Mouse (Mus musculus) forebrain, embryonic 10.5 days (tissue): Measurements from ENCODE around the gene Capn2. TPM values are rescaled to one million over a fixed set of nuclear protein-coding genes. Genes with fewer than 3 reads are reported as not detected.

Experiments
- DNase-seq: peaks from one replicate; pipeline ENCODE4 v3.0.0-alpha.2; 2017; ENCODE audit warnings: low spot score; ENCODE audit errors: extremely low spot score
- H3K27ac ChIP-seq: fragments of 300-500 bp; sonication (generic); 2 replicates; pipeline ENCODE4 v1.5.1; 2016; ENCODE audit warnings: mild to moderate bottlenecking
- H3K27me3 ChIP-seq: fragments of 300-500 bp; sonication (generic); 2 replicates; pipeline ENCODE4 v1.6.1; 2016; ENCODE audit warnings: mild to moderate bottlenecking; ENCODE audit not compliant: poor library complexity, severe bottlenecking
- H3K36me3 ChIP-seq: fragments of 300-500 bp; sonication (generic); replicated peaks from 2 replicates; pipeline ENCODE4 v1.6.1; 2016; ENCODE audit warnings: mild to moderate bottlenecking, moderate library complexity
- H3K4me1 ChIP-seq: fragments of 300-500 bp; sonication (generic); 2 replicates; pipeline ENCODE4 v1.6.1; 2016
- H3K4me3 ChIP-seq: fragments of 300-500 bp; sonication (generic); 2 replicates; pipeline ENCODE4 v1.5.1; 2016; ENCODE audit warnings: mild to moderate bottlenecking, moderate library complexity
- H3K9me3 ChIP-seq: fragments of 300-500 bp; sonication (generic); 2 replicates; pipeline ENCODE4 v1.6.1; 2016; ENCODE audit warnings: mild to moderate bottlenecking, moderate library complexity
- WGBS: fragments of 180-500 bp; shearing (Covaris S2); methylation state at CpG from one replicate; pipeline ENCODE4 v1.1.7; 2016; 5-methylcytosine and 5-hydroxymethylcytosine counted together
- polyA plus RNA-seq: library from polyadenylated mRNA; unstranded; fragments of >200 nt; fragmentation: Nextera tagmentation; extraction: Ambion mirVana; gene quantifications from 2 replicates; pipeline ENCODE4 v1.2.1, GENCODE M21; 2016

Gene Capn2
- polyA plus RNA-seq, 1 experiment from 2014 or later: 71.8 TPM

DNA sequence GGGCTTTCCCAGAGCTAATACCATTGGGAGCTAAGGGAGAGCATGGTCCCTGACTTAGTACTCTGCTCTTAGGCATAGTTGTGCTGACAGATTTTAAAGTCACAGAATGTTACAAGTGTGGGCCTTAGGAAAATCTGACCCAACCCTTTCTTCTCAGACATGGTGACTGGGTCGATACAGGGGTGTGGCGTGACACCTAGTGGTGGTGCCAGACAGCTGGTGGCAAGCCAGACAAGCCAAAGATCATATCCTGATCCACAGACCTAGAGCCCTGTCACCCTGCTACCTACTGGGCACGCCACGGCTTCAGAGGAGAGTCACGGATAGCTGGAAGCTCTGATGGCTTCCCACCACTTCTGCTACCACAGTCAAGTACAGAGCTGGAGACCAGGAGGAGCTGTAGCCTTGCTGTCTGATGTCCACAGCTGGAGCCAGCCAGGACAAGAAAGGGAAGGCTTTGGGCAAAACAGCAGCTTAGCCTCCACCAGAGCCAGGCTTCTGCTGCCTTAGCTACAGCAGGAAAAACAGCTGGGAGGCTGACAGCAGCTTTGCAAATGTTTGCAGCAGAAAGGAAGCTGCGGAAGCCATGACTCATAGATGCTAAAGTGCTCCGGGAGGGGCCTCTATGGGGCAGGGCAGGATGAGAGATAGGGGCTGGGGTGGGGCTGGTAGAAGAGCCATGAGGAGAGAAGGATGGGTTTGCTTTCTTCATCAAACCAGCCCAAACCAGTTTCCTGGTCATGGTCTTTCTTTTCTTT, 11.0 kb downstream of the Capn2 start:
- Histone ChIP-seq H3K36me3 (peaks cover 51% of the 10 kb centered on the region), H3K4me3 (no peak overlapping the region), H3K9me3 (no peaks in the 10 kb centered on the region), H3K27me3 (no peaks in the 10 kb centered on the region), H3K4me1 (peaks cover 29% of the 10 kb centered on the region), H3K27ac (no peak overlapping the region)
- 65% methylated on average over 7 of the region's 7 CpGs for WGBS
- DNase-seq: no peak

DNA sequence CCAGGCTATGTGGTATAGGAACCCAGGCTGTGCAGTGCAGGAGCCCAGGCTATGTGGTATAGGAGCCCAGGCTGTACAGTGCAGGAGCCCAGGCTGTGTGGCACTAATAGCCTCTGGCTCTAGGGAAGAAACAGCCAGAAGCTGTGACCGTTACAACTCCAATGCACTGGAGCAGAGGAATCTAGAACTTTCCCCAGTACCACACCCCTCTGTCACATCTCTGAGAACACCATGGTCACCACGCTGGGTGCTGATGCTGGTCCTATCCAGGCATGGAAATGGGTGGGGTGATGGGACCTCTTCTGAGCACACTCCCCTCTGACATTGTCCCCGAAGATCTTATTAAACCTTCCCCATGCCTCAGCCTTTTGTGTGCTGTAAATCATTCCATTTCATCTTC, 12.1 kb downstream of the Capn2 start:
- WGBS: 90% methylated on average over 3 of the region's 3 CpGs
- Histone ChIP-seq H3K9me3 (no peaks in the 10 kb centered on the region), H3K27me3 (no peaks in the 10 kb centered on the region), H3K36me3 (peaks cover 44% of the 10 kb centered on the region), H3K4me3 (no peak overlapping the region), H3K27ac (no peak overlapping the region), H3K4me1 (peaks cover 34% of the 10 kb centered on the region)
- DNase-seq: no peak

DNA sequence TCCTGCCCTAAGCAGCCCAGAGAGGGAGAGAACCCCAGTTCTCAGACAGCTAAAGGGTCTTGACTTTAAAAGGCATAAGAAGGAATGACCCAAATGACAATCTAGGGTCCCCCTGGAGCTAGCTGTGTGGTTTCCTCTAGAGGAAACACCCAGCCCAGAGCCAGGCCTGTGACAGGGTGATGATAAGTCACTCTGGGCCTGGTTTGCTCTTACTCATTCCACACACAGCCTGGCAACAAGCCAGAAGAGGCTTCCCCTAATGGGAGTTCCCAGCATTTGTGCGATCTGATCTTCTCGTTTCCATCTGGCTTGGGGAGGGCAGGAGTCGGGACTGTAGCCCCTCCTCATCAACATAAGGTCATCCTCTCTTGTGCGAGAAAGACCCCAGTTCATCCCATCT, 13.2 kb downstream of the Capn2 start:
- H3K36me3 ChIP-seq: peaks cover 37% of the 10 kb centered on the region

DNA sequence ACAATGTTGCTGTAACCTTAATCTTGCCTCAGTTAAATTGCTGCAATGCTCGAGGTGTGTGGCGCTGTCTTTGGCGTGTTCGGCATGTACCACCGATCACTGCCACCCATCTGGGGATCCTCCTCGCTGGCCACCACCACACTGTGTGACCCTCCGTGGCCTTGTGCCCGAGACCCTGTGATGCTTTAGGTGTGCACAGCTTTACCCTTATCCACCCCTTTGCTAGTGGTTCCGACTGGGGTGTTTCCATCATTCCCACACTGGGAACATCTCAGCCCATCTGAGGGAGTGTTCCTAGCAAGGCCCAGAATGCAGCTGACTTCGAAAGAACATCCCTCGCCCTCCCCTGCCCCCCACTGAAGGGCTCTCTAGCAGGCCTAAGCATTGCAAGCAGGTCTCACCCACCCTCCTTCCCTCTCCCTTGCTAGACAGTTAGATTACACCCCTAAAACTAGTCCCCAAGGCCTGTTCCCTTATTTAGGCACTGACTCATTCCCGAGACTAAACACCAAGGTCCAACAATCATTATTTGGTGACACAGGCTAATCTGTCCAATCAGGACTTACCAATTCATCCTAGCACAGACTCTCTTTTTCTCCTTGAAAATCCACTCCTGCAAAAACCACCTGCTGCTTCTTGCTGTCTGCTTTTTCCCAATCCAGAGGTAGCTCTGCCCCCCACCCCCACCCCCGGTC, 14.1 kb downstream of the Capn2 start:
- WGBS: 89% methylated on average over 13 of the region's 13 CpGs
- Histone ChIP-seq H3K27ac (no peak overlapping the region), H3K9me3 (no peaks in the 10 kb centered on the region), H3K4me3 (no peak overlapping the region), H3K27me3 (no peaks in the 10 kb centered on the region), H3K36me3 (peaks cover 29% of the 10 kb centered on the region), H3K4me1 (peaks cover 29% of the 10 kb centered on the region)
- DNase-seq: no peak

More for the DNA sequence above, 13.2 kb downstream of the Capn2 start:
- 50% methylated on average over 4 of the region's 4 CpGs for WGBS
- DNase-seq: no peak
- H3K27ac ChIP-seq: no peak overlapping the region
- H3K4me3 ChIP-seq: no peak overlapping the region
- no peaks in the 10 kb centered on the region for H3K9me3 ChIP-seq
- no peaks in the 10 kb centered on the region for H3K27me3 ChIP-seq
- H3K4me1 ChIP-seq: peaks cover 35% of the 10 kb centered on the region

DNA sequence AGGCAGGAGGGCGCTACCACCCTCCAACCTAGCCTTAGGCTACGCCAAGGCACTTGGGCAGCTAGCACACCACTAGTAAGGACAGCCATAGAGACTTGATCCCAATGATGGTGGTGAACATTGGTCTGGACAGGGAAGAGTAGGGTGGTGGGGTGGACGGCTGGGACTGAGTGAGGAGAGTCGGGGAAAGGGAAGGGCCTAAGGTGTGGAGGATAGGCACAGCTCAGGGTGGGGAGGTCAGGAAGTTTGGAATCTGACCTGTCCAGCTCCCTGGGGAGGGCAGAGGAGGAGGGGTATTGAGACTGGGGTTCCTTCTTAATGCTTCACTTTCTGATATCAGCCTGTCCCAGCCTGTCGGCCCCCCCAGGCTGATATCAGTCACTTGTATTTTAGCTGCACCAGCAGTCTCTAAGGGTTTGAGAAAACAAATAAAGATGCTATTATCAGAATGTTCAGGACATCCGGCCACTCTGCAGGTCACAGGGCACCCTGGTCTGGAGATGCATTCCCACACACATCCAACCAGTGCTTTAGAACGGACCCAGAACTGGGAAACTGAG, 14.8 kb downstream of the Capn2 start:
- no peak for DNase-seq
- no peak overlapping the region for H3K4me3 ChIP-seq
- no peaks in the 10 kb centered on the region for H3K9me3 ChIP-seq
- H3K36me3 ChIP-seq: peaks cover 29% of the 10 kb centered on the region
- H3K27ac ChIP-seq: no peak overlapping the region
- WGBS: 88% methylated on average over 7 of the region's 7 CpGs
- no peaks in the 10 kb centered on the region for H3K27me3 ChIP-seq
- H3K4me1 ChIP-seq: peaks cover 29% of the 10 kb centered on the region

DNA sequence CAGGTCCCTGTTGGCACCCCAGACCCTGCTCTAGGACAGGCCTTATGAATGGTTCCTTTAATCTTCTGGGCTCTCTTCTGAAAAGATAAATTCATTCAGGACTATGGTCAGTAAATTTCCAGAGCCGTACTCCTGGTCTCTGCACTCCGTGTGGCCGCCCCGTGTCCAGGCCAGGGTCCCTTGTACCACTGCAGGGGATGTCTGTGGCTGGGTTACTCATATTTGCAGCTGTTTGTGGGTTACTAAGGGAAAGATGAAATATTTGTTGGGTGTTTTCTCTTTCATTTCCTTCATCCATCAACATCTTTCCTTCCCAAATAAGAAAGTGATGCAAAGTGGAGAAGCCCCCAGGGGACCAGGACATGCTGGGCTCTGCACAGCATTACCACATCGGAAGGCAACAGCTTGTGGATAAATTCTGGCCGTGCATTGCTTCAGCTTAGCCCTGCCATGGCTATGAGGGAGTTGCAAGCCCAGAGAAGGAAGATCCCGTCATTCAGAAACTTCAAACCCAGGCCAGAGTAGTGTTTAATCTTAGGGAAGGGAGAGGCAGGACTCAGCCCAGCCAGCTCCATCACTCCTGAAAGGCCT, 15.5 kb downstream of the Capn2 start:
- Histone ChIP-seq H3K27me3 (no peaks in the 10 kb centered on the region), H3K36me3 (peaks cover 29% of the 10 kb centered on the region), H3K27ac (no peak overlapping the region), H3K4me3 (no peak overlapping the region), H3K4me1 (peaks cover 34% of the 10 kb centered on the region), H3K9me3 (no peaks in the 10 kb centered on the region)
- DNase-seq: no peak
- 92% methylated on average over 7 of the region's 7 CpGs for WGBS

DNA sequence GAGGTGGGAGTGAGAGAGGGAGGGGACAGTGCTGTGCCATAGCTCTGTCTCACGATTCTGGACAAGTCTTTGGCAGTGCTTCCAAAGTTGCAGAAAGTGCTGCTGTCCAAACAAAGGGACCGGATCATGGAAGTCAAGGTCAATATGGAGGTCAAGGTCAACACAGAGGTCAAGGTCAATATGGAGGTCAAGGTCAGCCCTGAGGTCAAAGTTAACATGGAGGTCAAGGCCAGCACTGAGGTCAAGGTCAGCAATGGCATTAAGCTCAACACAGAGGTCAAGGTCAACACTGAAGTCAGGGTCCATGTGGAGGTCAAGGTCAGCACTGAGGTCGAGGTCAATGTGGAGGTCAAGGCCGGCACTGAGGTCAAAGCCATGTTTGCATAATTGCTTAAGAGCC, 16.6 kb downstream of the Capn2 start:
- WGBS: 93% methylated on average over 4 of the region's 4 CpGs
- no peak overlapping the region for H3K27ac ChIP-seq

DNA sequence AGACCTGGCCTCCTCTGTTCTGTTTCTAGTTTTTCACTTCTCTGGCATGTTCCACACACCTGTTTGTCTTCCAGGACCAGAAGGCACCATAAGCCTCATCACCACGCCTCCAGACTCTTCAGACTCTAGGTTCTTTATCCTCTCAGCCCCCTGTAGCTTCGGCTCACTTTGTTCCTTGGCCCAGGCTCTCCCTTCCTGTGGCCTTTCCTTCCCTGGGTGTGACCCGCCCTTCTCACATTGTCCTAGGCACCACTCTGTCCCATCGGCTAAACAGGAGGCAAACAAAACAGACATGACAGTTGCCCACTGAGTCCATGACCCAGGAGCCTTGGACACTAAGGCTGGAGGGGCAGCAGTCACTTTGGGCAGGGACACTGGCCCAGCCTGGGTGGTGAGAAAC, 17.2 kb downstream of the Capn2 start:
- 57% methylated on average over 4 of the region's 4 CpGs for whole genome bisulfite sequencing
- peaks cover 20% of the 10 kb centered on the region for H3K36me3 ChIP-seq
- DNase-seq: no peak

More for the DNA sequence above, 16.6 kb downstream of the Capn2 start:
- no peaks in the 10 kb centered on the region for H3K27me3 ChIP-seq
- peaks cover 44% of the 10 kb centered on the region for H3K4me1 ChIP-seq
- DNase-seq: no peak
- H3K36me3 ChIP-seq: peaks cover 24% of the 10 kb centered on the region
- no peak overlapping the region for H3K4me3 ChIP-seq
- no peaks in the 10 kb centered on the region for H3K9me3 ChIP-seq

DNA sequence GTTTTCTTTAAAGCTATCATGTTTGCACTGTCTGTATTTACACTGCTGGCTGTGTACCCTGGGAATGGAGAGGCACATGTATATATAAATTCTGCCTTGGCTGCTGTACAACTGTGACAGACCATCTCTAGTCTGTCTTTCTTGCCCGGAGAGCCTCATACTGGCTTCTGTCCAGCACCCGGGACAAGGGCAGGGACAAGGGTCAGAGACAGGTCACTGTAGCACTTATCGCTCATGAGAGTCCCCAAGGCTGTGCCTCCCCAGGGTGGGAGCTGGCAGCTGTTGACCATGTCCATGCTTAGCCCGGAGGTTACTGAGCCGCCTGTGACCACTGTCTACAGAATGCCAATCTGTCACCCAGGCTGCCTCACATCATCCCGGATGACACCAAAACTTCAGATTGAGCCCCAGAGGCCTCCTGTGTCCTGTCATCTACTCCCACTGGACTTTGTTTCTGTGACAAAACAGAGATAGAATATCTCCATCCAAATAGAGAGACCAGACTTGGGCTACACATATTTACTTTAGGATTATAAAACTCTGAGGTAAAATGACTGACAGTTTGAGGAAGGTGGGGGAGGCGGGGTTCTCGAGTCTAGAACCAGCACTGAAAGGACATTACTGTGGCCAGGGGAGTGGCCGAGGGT, 17.8 kb downstream of the Capn2 start:
- no peaks in the 10 kb centered on the region for H3K27me3 ChIP-seq
- H3K27ac ChIP-seq: no peak overlapping the region
- H3K36me3 ChIP-seq: peaks cover 15% of the 10 kb centered on the region; the same call in 1 of the 2 replicates
- no peak for DNase-seq
- 88% methylated on average over 9 of the region's 9 CpGs for WGBS
- H3K9me3 ChIP-seq: no peaks in the 10 kb centered on the region
- H3K4me3 ChIP-seq: no peak overlapping the region
- peaks cover 43% of the 10 kb centered on the region for H3K4me1 ChIP-seq

More for the DNA sequence above, 17.2 kb downstream of the Capn2 start:
- H3K4me1 ChIP-seq: peaks cover 43% of the 10 kb centered on the region
- H3K27ac ChIP-seq: no peak overlapping the region
- no peaks in the 10 kb centered on the region for H3K9me3 ChIP-seq
- H3K27me3 ChIP-seq: no peaks in the 10 kb centered on the region
- no peak overlapping the region for H3K4me3 ChIP-seq

DNA sequence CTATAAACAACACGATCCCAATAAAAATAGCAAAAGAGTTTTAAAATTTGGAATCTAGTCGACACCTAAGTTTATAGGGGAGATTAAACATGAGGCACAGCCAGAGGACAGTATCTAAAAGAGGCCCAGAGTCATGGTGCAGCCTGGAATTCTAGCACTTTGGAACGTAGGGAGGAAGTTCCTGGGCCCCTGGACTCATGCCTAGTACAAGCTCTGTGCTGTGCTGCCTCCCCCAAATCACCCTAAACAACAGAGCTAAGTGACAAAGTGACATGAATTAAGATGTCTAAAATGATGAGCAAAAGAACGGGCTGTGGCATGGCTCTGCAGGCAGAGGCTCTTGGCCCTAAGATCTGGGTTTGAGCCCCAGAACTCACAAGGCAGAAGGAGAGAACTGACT, 19.7 kb downstream of the Capn2 start:
- no peak for DNase-seq
- H3K4me3 ChIP-seq: no peak overlapping the region
- H3K27me3 ChIP-seq: no peaks in the 10 kb centered on the region
- peaks cover 17% of the 10 kb centered on the region for H3K36me3 ChIP-seq
- no peaks in the 10 kb centered on the region for H3K9me3 ChIP-seq
- peaks cover 40% of the 10 kb centered on the region for H3K4me1 ChIP-seq
- WGBS: 74% methylated on average over 4 of the region's 4 CpGs
- no peak overlapping the region for H3K27ac ChIP-seq

DNA sequence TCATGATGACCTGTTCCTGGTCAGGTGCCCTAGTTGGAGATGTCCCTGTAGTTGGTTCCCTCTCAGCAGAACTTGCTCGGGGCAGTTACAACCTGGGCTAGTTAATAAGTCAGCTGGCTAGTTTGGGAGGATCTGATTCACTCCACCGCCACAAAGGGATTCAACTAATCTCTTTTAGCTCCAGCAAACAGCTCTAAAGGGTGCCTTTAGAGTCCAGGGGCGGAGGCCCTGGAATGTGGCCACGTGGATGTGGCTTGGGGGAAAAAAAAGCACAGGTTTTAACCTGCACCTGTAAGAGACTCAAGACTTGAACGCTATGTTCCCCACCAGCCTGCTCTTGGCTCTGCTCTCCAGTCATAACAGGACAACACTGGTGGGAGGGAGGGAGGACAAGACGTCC, 20.7 kb downstream of the Capn2 start:
- 47% methylated on average over 6 of the region's 6 CpGs for WGBS
- Histone ChIP-seq H3K27ac (no peak overlapping the region), H3K9me3 (no peaks in the 10 kb centered on the region), H3K4me1 (peaks cover 40% of the 10 kb centered on the region), H3K27me3 (no peaks in the 10 kb centered on the region), H3K4me3 (no peak overlapping the region), H3K36me3 (peaks cover 20% of the 10 kb centered on the region)
- DNase-seq: no peak

DNA sequence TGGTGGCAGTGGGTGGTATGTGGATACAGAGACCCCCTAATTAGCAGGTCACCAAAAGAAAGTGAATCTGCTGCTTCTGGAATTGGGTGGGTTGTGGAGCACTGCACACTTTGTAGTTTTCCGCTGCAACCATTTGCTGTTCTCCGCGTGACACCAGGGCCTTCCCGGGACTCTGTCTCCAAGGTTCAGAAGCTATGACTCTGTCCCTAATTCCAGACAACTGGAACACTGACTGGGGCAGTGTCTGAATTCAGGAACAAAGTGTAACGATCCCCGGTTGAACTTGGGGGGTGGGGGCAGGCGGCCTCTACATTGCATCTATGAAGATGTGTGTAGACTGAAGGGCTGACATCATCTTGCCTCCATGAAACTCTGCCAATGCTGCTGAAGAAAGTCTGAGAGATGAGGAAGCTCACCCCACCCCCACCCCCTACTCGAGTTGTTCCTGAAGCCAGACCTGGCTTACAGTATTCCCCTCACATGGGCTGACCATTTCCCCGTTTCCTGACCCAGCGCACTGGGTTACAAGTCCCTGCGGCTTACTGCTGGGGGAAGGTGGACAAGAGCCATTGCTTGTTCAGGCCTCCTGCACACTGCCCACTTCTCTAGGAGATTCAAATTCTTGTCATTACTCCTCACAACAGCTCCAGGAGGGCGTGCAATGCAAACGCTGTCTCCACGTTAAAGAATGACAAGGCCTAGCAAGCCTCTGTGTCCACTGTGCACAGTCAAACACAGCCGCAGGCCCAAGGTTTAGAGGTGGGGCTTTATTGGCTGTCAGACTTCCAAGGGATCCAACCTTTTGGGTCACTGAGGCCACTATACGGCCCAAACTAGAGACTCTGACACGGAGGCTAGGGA, 22.9 kb downstream of the Capn2 start:
- no peak for DNase-seq
- no peaks in the 10 kb centered on the region for H3K27me3 ChIP-seq
- H3K36me3 ChIP-seq: peaks cover 23% of the 10 kb centered on the region
- no peaks in the 10 kb centered on the region for H3K9me3 ChIP-seq
- H3K4me3 ChIP-seq: no peak overlapping the region
- WGBS: 87% methylated on average over 17 of the region's 17 CpGs
- peaks cover 40% of the 10 kb centered on the region for H3K4me1 ChIP-seq
- H3K27ac ChIP-seq: no peak overlapping the region
